Mouse (Mus musculus): ENCODE data around the gene Btd. TPM values are rescaled to one million over a fixed set of nuclear protein-coding genes. Genes with fewer than 3 reads are reported as not detected.

The Btd gene
- total RNA-seq (2023): 10 to 100 TPM; 13.4 to 16.8 TPM

DNA sequence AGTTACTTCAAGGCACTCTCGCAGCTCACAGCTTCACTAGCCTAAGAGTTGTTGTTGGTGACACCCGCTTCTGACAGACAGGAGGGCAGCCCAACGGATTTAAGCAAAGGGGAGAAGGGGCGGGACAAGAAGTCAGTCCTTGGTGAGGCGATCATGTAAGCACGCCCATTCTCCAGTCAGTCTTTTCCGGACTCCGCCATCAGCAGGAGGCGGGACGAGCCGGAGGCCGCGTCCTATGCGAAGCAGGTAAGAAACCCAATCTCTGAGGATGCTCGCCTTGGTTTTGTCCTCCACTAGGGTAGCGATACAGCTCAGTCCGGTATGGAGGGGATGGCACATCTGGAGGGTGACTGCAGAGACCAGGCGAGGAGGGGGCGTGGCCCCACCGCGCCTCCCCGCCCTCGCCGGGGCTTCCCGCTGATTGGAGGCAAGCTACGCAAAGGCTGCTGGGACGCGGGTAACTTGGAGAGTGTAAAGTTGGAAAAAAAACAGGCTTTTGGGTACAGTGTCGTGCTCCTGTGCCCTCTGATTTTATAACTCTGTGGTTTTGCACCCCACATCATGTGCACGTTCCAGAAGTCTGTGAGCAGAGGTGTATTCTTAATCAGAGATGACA is at the start of gene Btd, which contains the start of gene Hacl1:
Btd (plus strand) TSS at position 139 of the 616 bp plus-strand sequence.
Hacl1 (minus strand) TSS at position 397 of the 616 bp plus-strand sequence.

DNA sequence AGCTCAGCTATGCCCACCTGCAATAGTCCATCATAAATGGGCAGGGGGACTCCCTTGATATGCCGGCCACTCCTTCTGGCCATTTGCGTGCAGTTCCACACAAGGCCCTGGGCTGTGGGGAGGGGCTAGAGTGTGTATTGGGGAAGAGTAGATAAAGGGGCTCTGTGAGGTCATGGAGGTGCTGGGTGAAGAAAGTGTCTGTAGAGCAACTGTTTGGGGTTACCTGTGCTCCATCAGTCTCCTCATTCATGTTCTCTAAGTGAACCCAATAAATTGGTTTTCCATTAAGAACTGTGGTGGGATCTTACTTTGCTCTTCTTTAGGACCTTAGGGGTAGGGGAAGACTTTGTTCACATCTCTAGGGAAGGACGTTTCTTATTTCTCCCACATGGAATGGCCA is 49.6 kb upstream of the Btd start, which contains the start of gene Colq:
Colq (minus strand) TSS at position 101 of the 400 bp plus-strand sequence.

DNA sequence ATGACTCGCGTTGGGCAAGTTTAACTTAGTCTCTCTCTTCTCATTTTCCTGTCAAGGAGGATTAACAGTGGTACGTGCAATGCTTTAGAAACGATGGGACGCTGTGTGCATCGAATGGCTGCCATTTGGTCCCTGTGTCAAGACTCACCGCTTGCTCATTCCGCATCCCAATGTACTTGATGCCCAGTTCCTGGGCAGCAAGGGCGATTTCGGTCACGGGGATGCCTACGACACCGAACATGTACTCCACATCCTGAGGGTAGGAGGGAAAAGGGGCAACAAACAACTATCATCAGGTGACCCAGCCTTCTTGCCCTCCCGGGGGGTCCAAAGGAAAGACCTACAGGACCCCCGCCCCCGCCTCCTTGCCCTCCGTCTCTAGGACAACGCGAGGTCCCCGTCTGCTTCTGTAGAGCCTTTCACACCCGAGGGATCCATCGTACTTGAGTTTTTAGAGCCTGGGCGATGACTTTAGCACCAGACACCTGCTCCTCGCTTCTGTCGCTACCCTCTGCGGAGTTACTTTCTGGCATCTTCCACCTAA is 410 bp upstream of the Btd start, which contains the start of gene Gm49387:
Gm49387 (minus strand) TSS at position 533 of the 544 bp plus-strand sequence.

Other genes with a start within 250 kb of the Btd start
- gene Sh3bp5, start 204.9 kb upstream of the Btd start, total RNA-seq (2023): 10 to 100 TPM; 59.2 to 71.4 TPM
- gene Eaf1, start 146.6 kb upstream of the Btd start, total RNA-seq (2023): 10 to 100 TPM; 29.8 to 35.2 TPM
- 10 to 100 TPM; 55.4 to 62.5 TPM for gene Mettl6, start 146.0 kb upstream of the Btd start, total RNA-seq (2023)
- gene Colq, start 49.7 kb upstream of the Btd start, total RNA-seq (2023): 1 to 10 TPM; 1.9 to 2.0 TPM
- not detected for gene Gm49387, start 150 bp upstream of the Btd start, total RNA-seq (2023)
- gene Hacl1, start 258 bp downstream of the Btd start, total RNA-seq (2023): 1 to 10 TPM; 8.8 to 10.0 TPM
- 1 to 10 TPM; 4.8 to 6.1 TPM for gene Ankrd28, start 189.6 kb downstream of the Btd start, total RNA-seq (2023)

Data from monocyte, adult 59 days (primary cell).